Mouse (Mus musculus): ENCODE data around the gene Mapt. TPM values are rescaled to one million over a fixed set of nuclear protein-coding genes. Genes with fewer than 3 reads are reported as not detected.

Mapt gene
- polyA plus RNA-seq, 1 experiment from 2014 or later = 537 TPM

DNA sequence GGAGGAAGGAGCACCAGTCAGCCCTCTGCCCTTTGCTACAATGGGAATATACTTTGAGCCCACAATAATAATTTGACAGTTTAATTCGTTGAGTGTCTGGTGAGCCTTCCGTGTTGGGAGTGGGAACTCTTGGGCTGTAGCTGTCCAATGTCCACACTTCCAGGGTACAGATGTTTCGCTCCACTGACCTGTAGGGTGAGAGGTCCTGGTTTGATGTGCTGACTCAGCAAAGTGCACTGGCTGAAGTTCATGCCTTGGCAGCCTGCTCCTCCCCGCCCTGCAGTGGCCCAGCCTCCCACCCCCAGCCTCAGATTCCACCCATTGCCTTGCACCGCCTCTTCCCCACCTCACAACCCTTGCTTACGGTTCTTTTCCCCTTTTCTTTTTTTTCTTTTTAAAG, 33.5 kb downstream of the Mapt start:
- H3K4me2 ChIP-seq (replicated peaks) = no peak overlapping the region
- H3K36me3 ChIP-seq = no peaks in the 10 kb centered on the region
- H3K9ac ChIP-seq (replicated peaks) = no peak overlapping the region
- ATAC-seq = no peak
- no peak overlapping the region for H3K27ac ChIP-seq
- 83% methylated on average over 6 of the region's 6 CpGs for WGBS
- H3K9me3 ChIP-seq = no peaks in the 10 kb centered on the region
- H3K27me3 ChIP-seq = no peaks in the 10 kb centered on the region
- no peak overlapping the region for H3K4me3 ChIP-seq (replicated peaks)
- H3K4me1 ChIP-seq (replicated peaks) = peaks cover 5% of the 10 kb centered on the region; the same call in 1 of the 2 replicates

DNA sequence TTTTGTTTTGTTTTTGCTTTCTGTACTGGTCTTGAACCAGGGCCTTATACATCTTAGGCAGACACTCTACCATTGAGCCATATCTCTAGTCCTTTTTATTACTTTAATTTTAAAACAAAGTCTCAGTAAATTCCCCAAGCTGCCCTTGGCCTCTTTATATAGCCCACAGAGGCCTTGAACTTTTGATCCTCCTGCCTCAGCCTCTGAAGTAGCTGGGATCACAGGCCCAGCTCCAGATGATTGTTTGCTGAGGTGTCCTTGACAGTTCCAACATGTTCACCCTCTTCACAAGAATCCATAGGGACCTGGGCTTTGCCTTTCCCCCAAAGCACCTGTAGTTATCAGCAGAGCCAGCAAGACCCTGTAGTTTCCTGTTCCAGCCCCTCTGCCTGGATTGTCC, 34.5 kb downstream of the Mapt start:
- H3K4me3 ChIP-seq (replicated peaks) = no peak overlapping the region
- no peaks in the 10 kb centered on the region for H3K27me3 ChIP-seq
- H3K36me3 ChIP-seq = no peaks in the 10 kb centered on the region
- no peak overlapping the region for H3K9ac ChIP-seq (replicated peaks)
- H3K9me3 ChIP-seq = no peaks in the 10 kb centered on the region
- H3K27ac ChIP-seq = no peak overlapping the region
- peaks cover 11% of the 10 kb centered on the region for H3K4me1 ChIP-seq (replicated peaks)
- H3K4me2 ChIP-seq (replicated peaks) = no peak overlapping the region
- no peak for ATAC-seq

GRCm38 (mm10) chr11:104267380-104267779, 36.2 kb downstream of the Mapt start:
- Histone ChIP-seq H3K4me2 (replicated peaks) (no peak overlapping the region), H3K36me3 (no peaks in the 10 kb centered on the region), H3K27ac (no peak overlapping the region), H3K4me3 (replicated peaks) (no peak overlapping the region), H3K4me1 (replicated peaks) (peaks cover 22% of the 10 kb centered on the region), H3K9me3 (no peaks in the 10 kb centered on the region), H3K9ac (replicated peaks) (no peak overlapping the region), H3K27me3 (no peaks in the 10 kb centered on the region)
- no peak for ATAC-seq
- WGBS = 88% methylated on average over 11 of the region's 11 CpGs

DNA sequence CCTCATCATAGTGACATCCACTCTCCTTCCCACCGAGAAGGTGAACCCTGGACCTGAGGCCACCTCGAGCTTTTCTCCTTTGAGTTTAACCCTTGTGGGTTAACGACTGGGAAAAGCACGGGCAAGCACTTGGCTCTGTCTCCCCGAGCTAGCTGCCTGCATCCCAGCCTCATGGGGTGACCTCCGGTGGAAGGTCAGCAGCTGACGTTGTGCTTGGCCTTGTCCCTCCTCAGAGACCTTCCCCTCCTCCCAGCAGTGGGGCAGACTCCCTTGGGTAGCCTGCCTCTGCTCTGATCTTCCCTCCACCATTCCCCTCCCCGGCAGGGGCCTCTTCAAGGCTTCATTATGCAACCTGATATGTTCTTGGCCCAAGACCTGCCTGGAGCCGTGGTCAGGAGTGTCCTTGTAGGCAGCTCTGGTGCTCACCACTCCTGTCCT, 38.2 kb downstream of the Mapt start:
- ATAC-seq = no peak
- Histone ChIP-seq H3K4me2 (replicated peaks) (no peak overlapping the region), H3K4me1 (replicated peaks) (peaks cover 24% of the 10 kb centered on the region), H3K9ac (replicated peaks) (no peak overlapping the region), H3K27me3 (no peaks in the 10 kb centered on the region), H3K36me3 (no peaks in the 10 kb centered on the region), H3K4me3 (replicated peaks) (no peak overlapping the region), H3K27ac (no peak overlapping the region), H3K9me3 (no peaks in the 10 kb centered on the region)
- WGBS = 66% methylated on average over 9 of the region's 9 CpGs

DNA sequence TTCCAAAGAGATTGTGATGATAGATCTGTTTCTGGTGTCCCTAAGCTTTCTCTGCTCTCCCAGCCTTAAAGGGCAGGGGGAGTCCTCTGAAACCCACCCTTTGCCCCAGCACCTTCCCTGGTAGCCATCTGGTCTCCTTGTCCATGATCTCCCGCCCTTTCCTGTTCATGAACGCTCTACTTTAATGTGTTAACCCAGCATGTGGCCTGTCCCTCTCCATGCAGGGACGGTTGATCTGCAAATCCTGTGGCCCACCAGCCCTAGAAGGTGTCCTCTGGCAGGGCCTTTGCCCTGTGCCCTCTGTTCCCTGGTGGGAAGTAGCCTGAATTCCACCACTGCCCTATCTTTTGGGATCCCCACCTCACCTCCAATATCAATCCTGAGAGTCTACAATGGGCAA, 39.3 kb downstream of the Mapt start:
- no peak overlapping the region for H3K27ac ChIP-seq
- no peaks in the 10 kb centered on the region for H3K9me3 ChIP-seq
- peaks cover 24% of the 10 kb centered on the region for H3K4me1 ChIP-seq (replicated peaks)
- no peak overlapping the region for H3K4me3 ChIP-seq (replicated peaks)
- no peak for ATAC-seq
- no peaks in the 10 kb centered on the region for H3K36me3 ChIP-seq
- WGBS = 67% methylated on average over 3 of the region's 3 CpGs
- H3K9ac ChIP-seq (replicated peaks) = no peak overlapping the region
- no peaks in the 10 kb centered on the region for H3K27me3 ChIP-seq
- no peak overlapping the region for H3K4me2 ChIP-seq (replicated peaks)

DNA sequence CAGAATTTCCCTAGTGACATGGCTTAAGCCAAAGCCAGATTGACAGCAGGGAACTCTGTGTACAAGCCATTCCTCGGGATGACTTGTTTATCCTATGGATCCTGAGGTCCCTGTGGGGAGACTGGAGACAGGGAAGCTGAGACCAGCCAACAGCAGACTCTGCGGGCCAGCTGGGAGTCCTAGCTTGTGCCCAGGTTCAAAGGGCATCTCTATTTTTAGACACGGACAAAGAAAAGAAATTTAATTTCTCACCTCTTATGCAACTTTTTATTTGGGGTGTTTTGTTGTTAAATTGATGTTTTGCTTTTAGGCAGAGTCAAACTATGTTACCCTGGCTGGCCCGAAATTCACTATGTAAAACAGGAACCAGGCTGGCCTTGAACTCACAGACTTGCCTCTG, 39.7 kb downstream of the Mapt start:
- H3K27ac ChIP-seq = no peak overlapping the region
- no peak overlapping the region for H3K9ac ChIP-seq (replicated peaks)
- ATAC-seq = no peak
- H3K4me1 ChIP-seq (replicated peaks) = peaks cover 24% of the 10 kb centered on the region
- H3K27me3 ChIP-seq = no peaks in the 10 kb centered on the region
- no peaks in the 10 kb centered on the region for H3K36me3 ChIP-seq
- no peaks in the 10 kb centered on the region for H3K9me3 ChIP-seq
- WGBS = 69% methylated on average over 4 of the region's 4 CpGs
- no peak overlapping the region for H3K4me2 ChIP-seq (replicated peaks)
- no peak overlapping the region for H3K4me3 ChIP-seq (replicated peaks)

- peak overlapping the region; percentile 41 for H3K27ac ChIP-seq
- H3K4me1 ChIP-seq (replicated peaks) = peaks cover 24% of the 10 kb centered on the region
- H3K36me3 ChIP-seq = no peaks in the 10 kb centered on the region
- 76% methylated on average over 6 of the region's 6 CpGs for WGBS
- no peaks in the 10 kb centered on the region for H3K27me3 ChIP-seq
- ATAC-seq = no peak
- no peak overlapping the region for H3K9ac ChIP-seq (replicated peaks)
- no peak overlapping the region for H3K4me2 ChIP-seq (replicated peaks)
- no peak overlapping the region for H3K4me3 ChIP-seq (replicated peaks)
- H3K9me3 ChIP-seq = no peaks in the 10 kb centered on the region
Observed at GRCm38 (mm10) chr11:104271876-104272275, 40.7 kb downstream of the Mapt start.

DNA sequence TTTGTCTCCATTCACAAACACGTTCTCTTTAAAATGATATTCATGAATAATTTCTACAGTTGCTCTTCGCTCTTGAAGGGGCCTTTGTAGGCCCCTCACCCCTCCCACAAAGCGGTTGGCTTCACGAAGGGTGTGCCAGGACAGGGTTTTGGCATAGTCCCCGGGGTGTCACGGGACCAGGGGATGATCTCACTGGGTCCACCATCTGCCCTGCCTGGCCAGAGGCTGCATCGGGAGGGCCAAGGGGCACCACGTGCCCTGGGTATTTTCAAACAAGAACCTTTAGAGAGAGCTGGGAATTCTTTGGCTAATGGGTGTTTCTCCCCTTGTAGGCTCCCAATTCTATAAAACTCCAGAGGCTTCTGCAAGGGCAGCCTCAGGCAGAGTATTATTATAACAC, 41.2 kb downstream of the Mapt start:
- Histone ChIP-seq H3K9ac (replicated peaks) (no peak overlapping the region), H3K4me1 (replicated peaks) (peaks cover 24% of the 10 kb centered on the region), H3K4me2 (replicated peaks) (no peak overlapping the region), H3K36me3 (no peaks in the 10 kb centered on the region), H3K27ac (peak overlapping the region; percentile 41), H3K4me3 (replicated peaks) (no peak overlapping the region), H3K27me3 (no peaks in the 10 kb centered on the region), H3K9me3 (no peaks in the 10 kb centered on the region)
- no peak for ATAC-seq
- WGBS = 53% methylated on average over 8 of the region's 8 CpGs

DNA sequence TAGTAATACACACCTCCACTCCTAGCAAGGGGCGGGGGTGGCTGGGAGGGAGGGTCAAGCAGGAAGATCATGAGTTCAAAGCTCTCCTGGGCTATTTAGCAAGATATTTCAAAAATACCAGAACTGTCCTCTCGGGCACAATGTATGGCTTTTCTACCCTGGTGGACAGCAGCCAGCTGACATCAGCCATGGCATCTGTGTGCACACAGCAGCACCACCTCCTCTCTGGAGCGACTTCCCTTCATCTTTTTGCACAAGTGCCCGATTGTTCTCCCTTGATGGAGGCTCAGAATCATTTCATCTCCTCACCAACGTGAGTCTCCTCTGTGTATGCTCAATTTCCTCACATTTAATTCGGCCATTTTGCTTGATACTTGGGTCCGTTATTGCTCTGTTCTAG, 44.6 kb downstream of the Mapt start:
- ATAC-seq = no peak
- Histone ChIP-seq H3K9ac (replicated peaks) (no peak overlapping the region), H3K4me2 (replicated peaks) (no peak overlapping the region), H3K4me3 (replicated peaks) (no peak overlapping the region), H3K27ac (no peak overlapping the region), H3K9me3 (no peaks in the 10 kb centered on the region), H3K27me3 (no peaks in the 10 kb centered on the region), H3K36me3 (no peaks in the 10 kb centered on the region), H3K4me1 (replicated peaks) (peaks cover 19% of the 10 kb centered on the region)
- 91% methylated on average over 7 of the region's 7 CpGs for WGBS

GRCm38 (mm10) chr11:104278222-104278621, 47.0 kb downstream of the Mapt start:
- H3K9me3 ChIP-seq = no peaks in the 10 kb centered on the region
- ATAC-seq = no peak

DNA sequence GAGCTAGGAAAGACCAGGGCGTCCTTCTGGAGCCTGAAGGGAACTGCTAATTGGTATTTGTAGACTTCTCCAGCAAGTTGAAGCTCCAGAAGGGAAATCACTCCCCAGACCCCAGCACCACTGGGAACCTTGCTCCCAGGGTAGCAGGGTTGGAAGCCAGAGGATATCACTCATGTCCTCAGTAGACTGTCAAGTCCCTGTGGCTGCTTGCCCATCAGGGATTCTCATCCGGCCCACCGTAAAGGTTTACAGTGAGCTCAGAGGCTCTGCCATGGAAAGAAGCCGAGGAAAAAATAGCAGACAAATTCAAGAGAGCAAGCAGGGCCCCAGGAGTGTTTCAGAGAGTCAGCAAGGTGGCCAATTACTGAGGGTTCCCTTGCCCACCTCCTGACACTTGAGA, 47.9 kb downstream of the Mapt start:
- peaks cover 14% of the 10 kb centered on the region for H3K36me3 ChIP-seq
- no peak overlapping the region for H3K9ac ChIP-seq (replicated peaks)
- H3K9me3 ChIP-seq = no peaks in the 10 kb centered on the region
- H3K4me2 ChIP-seq (replicated peaks) = no peak overlapping the region
- 90% methylated on average over 4 of the region's 4 CpGs for WGBS
- no peak overlapping the region for H3K27ac ChIP-seq
- no peak for ATAC-seq
- no peak overlapping the region for H3K4me3 ChIP-seq (replicated peaks)
- H3K4me1 ChIP-seq (replicated peaks) = peaks cover 6% of the 10 kb centered on the region; the same call in 1 of the 2 replicates
- H3K27me3 ChIP-seq = no peaks in the 10 kb centered on the region

More at GRCm38 (mm10) chr11:104278222-104278621, 47.0 kb downstream of the Mapt start:
- Histone ChIP-seq H3K4me1 (replicated peaks) (peaks cover 6% of the 10 kb centered on the region; the same call in 1 of the 2 replicates), H3K27ac (no peak overlapping the region), H3K36me3 (peaks cover 14% of the 10 kb centered on the region), H3K4me2 (replicated peaks) (no peak overlapping the region), H3K27me3 (no peaks in the 10 kb centered on the region), H3K4me3 (replicated peaks) (no peak overlapping the region), H3K9ac (replicated peaks) (no peak overlapping the region)
- 7% methylated on average over 20 of the region's 20 CpGs for WGBS

DNA sequence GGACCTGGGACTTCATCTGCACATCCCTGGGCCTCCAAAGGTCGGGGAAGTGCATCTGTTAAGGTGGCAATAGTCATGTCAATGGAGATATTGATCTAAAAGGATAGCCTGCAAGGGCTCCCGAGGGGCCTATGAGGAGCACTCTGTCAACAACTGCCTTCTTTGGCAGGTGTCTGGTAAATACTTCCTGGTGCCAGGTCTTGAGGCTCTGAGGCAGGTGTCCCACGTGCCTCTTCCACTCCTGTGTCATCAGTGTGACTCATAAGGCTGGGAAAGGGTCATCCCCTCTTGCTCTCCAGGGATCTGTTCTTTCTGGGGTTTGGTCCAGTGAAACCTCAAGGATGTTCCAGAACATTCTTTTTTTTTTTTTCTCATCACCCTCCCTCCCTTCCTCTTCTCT, 48.3 kb downstream of the Mapt start:
- no peak overlapping the region for H3K4me3 ChIP-seq (replicated peaks)
- peaks cover 19% of the 10 kb centered on the region for H3K36me3 ChIP-seq
- no peak for ATAC-seq
- no peak overlapping the region for H3K4me2 ChIP-seq (replicated peaks)
- H3K27me3 ChIP-seq = no peaks in the 10 kb centered on the region
- no peak overlapping the region for H3K9ac ChIP-seq (replicated peaks)
- H3K27ac ChIP-seq = no peak overlapping the region
- WGBS = 72% methylated on average over 3 of the region's 3 CpGs
- H3K4me1 ChIP-seq (replicated peaks) = peaks cover 6% of the 10 kb centered on the region; the same call in 1 of the 2 replicates
- H3K9me3 ChIP-seq = no peaks in the 10 kb centered on the region

- WGBS = 89% methylated on average over 5 of the region's 5 CpGs
- Histone ChIP-seq H3K4me3 (replicated peaks) (no peak overlapping the region), H3K9me3 (no peaks in the 10 kb centered on the region), H3K9ac (replicated peaks) (no peak overlapping the region), H3K4me2 (replicated peaks) (no peak overlapping the region), H3K27me3 (no peaks in the 10 kb centered on the region), H3K4me1 (replicated peaks) (peaks cover 6% of the 10 kb centered on the region; the same call in 1 of the 2 replicates), H3K36me3 (peaks cover 38% of the 10 kb centered on the region), H3K27ac (no peak overlapping the region)
- no peak for ATAC-seq
Observed at GRCm38 (mm10) chr11:104281501-104281900, 50.3 kb downstream of the Mapt start.

Data from midbrain, embryonic 13.5 days (tissue).